Mouse (Mus musculus) kidney, embryonic 14.5 days (tissue): ENCODE results near the gene Traf3. TPM values are rescaled to one million over a fixed set of nuclear protein-coding genes. Genes with fewer than 3 reads are reported as not detected.

ENCODE experiments used
- ATAC-seq: fragments of 200-750 bp; cut with Nextera tagmentation; 2 replicates; pipeline ENCODE4 v1.8.0; 2017; ENCODE audit warnings: moderate number of reproducible peaks, mild to moderate bottlenecking, moderate TSS enrichment, moderate library complexity; ENCODE audit not compliant: low FRiP score, low TSS enrichment
- H3K27ac ChIP-seq: fragments of 300-500 bp; sonication (generic); 2 replicates; pipeline ENCODE4 v1.5.1; 2014; ENCODE audit warnings: low read depth, mild to moderate bottlenecking, low read length, moderate library complexity, mixed read lengths
- H3K27me3 ChIP-seq: fragments of 300-500 bp; sonication (generic); 2 replicates; pipeline ENCODE4 v1.6.1; 2014; ENCODE audit warnings: mild to moderate bottlenecking, low read length; ENCODE audit not compliant: control insufficient read depth, insufficient read depth
- H3K36me3 ChIP-seq: fragments of 300-500 bp; sonication (generic); 2 replicates; pipeline ENCODE4 v1.6.1; 2014; ENCODE audit warnings: low read length, mixed read lengths; ENCODE audit not compliant: control insufficient read depth, insufficient read depth
- H3K4me1 ChIP-seq: fragments of 300-500 bp; sonication (generic); 2 replicates; pipeline ENCODE4 v1.6.1; 2014; ENCODE audit warnings: low read length, mixed read lengths; ENCODE audit not compliant: control insufficient read depth, insufficient read depth
- H3K4me2 ChIP-seq: fragments of 300-500 bp; sonication (generic); replicated peaks from 2 replicates; pipeline ENCODE4 v1.6.1; 2014; ENCODE audit warnings: low read depth, mild to moderate bottlenecking, low read length
- H3K4me3 ChIP-seq: fragments of 300-500 bp; sonication (generic); 2 replicates; pipeline ENCODE4 v1.5.1; 2014; ENCODE audit warnings: mild to moderate bottlenecking, low read length
- H3K9ac ChIP-seq: fragments of 300-500 bp; sonication (generic); 2 replicates; pipeline ENCODE4 v1.6.1; 2014; ENCODE audit warnings: low read depth, mild to moderate bottlenecking, low read length, moderate library complexity
- H3K9me3 ChIP-seq: fragments of 300-500 bp; sonication (generic); 2 replicates; pipeline ENCODE4 v1.6.1; 2016; ENCODE audit warnings: low read length; ENCODE audit not compliant: control insufficient read depth
- WGBS: fragments of 180-500 bp; shearing (Covaris S2); extraction: QIAGEN DNeasy Blood & Tissue Kit; methylation state at CpG from one replicate; pipeline ENCODE4 v1.1.7; 2014; 5-methylcytosine and 5-hydroxymethylcytosine counted together
- polyA plus RNA-seq: library from polyadenylated mRNA; unstranded; fragments of >200 nt; fragmentation: Nextera tagmentation; extraction: Ambion mirVana; gene quantifications from 2 replicates; pipeline ENCODE4 v1.2.1, GENCODE M21; 2014

Gene Traf3
- polyA plus RNA-seq, 1 experiment from 2014 or later = 14.0 TPM

GRCm38 (mm10) chr12:111311775-111312174, 145.6 kb downstream of the Traf3 start:
- Histone ChIP-seq H3K4me3 (no peak overlapping the region), H3K9ac (no peak overlapping the region), H3K9me3 (no peaks in the 10 kb centered on the region), H3K4me1 (no peaks in the 10 kb centered on the region), H3K27ac (no peak overlapping the region), H3K4me2 (no peak overlapping the region), H3K36me3 (peaks cover 97% of the 10 kb centered on the region), H3K27me3 (no peaks in the 10 kb centered on the region)
- WGBS = 94% methylated on average over 10 of the region's 10 CpGs
- no peak for ATAC-seq

- Histone ChIP-seq H3K4me2 (no peak overlapping the region), H3K27ac (no peak overlapping the region), H3K4me3 (no peak overlapping the region), H3K9me3 (no peaks in the 10 kb centered on the region), H3K9ac (no peak overlapping the region), H3K36me3 (peaks cover 98% of the 10 kb centered on the region), H3K27me3 (no peaks in the 10 kb centered on the region), H3K4me1 (no peaks in the 10 kb centered on the region)
- no peak for ATAC-seq
- 95% methylated on average over 7 of the region's 7 CpGs for WGBS
Measured at GRCm38 (mm10) chr12:111314273-111314672, 148.1 kb downstream of the Traf3 start.

Other genes with a start within 250 kb of the Traf3 start
- 11.0 and 12.4 TPM in 2 replicates for gene Ankrd9, start 187.3 kb upstream of the Traf3 start, polyA plus RNA-seq
- 15.9 and 17.4 TPM in 2 replicates for gene Rcor1, start 127.0 kb upstream of the Traf3 start, polyA plus RNA-seq
- not detected in 2 replicates for gene 4930595D18Rik, start 18.1 kb downstream of the Traf3 start, polyA plus RNA-seq
- 7.8 and 14.5 TPM in 2 replicates for gene Amn, start 104.7 kb downstream of the Traf3 start, polyA plus RNA-seq
- gene Cdc42bpb, start 211.3 kb downstream of the Traf3 start, polyA plus RNA-seq = 43.4 and 44.3 TPM in 2 replicates
- gene Lbhd2, start 240.4 kb downstream of the Traf3 start, polyA plus RNA-seq = 5.8 and 9.9 TPM in 2 replicates